Mouse (Mus musculus) ES-Bruce4 (cell line): Measurements from ENCODE around the gene Fto.

Source experiments
- CTCF ChIP-seq: IDR thresholded peaks from one replicate; pipeline ENCODE4 v1.8.1; 2011; ENCODE audit warnings: low read depth, low read length
- POLR2A ChIP-seq: IDR thresholded peaks from one replicate; pipeline ENCODE4 v1.8.1; 2011; ENCODE audit warnings: low read length; ENCODE audit not compliant: insufficient read depth

DNA sequence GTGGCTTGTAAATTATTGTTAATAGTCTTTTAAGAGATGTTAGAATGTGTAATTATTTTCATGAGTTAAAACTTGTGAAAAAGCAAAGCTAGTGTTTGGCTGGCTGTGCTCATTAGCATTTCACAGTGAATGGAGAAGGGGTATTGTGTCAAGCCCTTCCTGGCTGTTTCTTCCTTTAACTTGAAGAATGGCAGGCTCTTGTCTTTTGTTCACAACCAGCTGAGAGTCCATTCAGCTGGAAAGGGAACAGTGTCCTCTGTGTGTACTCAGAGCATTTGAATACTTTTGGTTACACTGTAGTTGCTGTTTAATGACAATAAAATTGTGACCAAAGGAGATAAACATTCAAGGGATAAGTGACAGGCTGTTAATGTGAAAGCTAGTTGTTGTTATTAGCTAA, 52.5 kb downstream of the Fto start:
- TF ChIP-seq CTCF (no peak), POLR2A (no peak)
